Mouse (Mus musculus) MEL (cell line): ENCODE results near the gene Nemf. TPM values are rescaled to one million over a fixed set of nuclear protein-coding genes. Genes with fewer than 3 reads are reported as not detected.

Source experiments
- DNase-seq: peaks from one replicate; pipeline ENCODE4 v3.0.0; 2011; ENCODE audit warnings: low read depth, low spot score
- H3K27ac ChIP-seq: 2 replicates; pipeline ENCODE4 v1.5.1; 2012; ENCODE audit warnings: low read depth, mild to moderate bottlenecking, control low read depth, low read length, moderate library complexity; ENCODE audit not compliant: control insufficient read depth
- H3K27me3 ChIP-seq, 2 experiments: fragments of 150-350 bp in 1 of 2; sonication (generic) in 1 of 2; 2 replicates each; pipeline ENCODE4 v1.6.1; 2012; ENCODE audit warnings: low read length in 2 of 2, mild to moderate bottlenecking in 2 of 2, improper control_type of control experiment in 1 of 2, moderate library complexity in 1 of 2; ENCODE audit not compliant: insufficient read depth in 2 of 2, control insufficient read depth in 1 of 2
- H3K36me3 ChIP-seq, 2 experiments: 2 replicates each; pipeline ENCODE4 v1.6.1; 2012 to 2014; ENCODE audit warnings: low read length in 2 of 2, improper control_type of control experiment in 1 of 2, inconsistent platforms in 1 of 2, mild to moderate bottlenecking in 1 of 2; ENCODE audit not compliant: insufficient read depth in 2 of 2, control insufficient read depth in 1 of 2
- H3K4me1 ChIP-seq, 2 experiments: fragments of 150-350 bp in 1 of 2; sonication (generic) in 1 of 2; 2 replicates each; pipeline ENCODE4 v1.6.1; 2012; ENCODE audit warnings: low read length in 2 of 2, improper control_type of control experiment in 1 of 2, mild to moderate bottlenecking in 1 of 2; ENCODE audit not compliant: insufficient read depth in 2 of 2, control insufficient read depth in 1 of 2
- H3K4me3 ChIP-seq, 2 experiments: fragments of 150-350 bp in 1 of 2; sonication (generic) in 1 of 2; 2 replicates each; pipeline ENCODE4 v1.5.1; 2012; ENCODE audit warnings: low read depth in 2 of 2, low read length in 2 of 2, mild to moderate bottlenecking in 2 of 2, moderate library complexity in 2 of 2, control low read depth in 1 of 2, improper control_type of control experiment in 1 of 2; ENCODE audit not compliant: control insufficient read depth in 1 of 2, insufficient read depth in 1 of 2
- H3K79me2 ChIP-seq: 2 replicates; pipeline ENCODE4 v1.6.1; 2012; ENCODE audit warnings: mild to moderate bottlenecking, low read length, moderate library complexity; ENCODE audit not compliant: control insufficient read depth, poor library complexity, insufficient read depth
- H3K9ac ChIP-seq: 2 replicates; pipeline ENCODE4 v1.6.1; 2012; ENCODE audit warnings: low read depth, mild to moderate bottlenecking, control low read depth, low read length, moderate library complexity; ENCODE audit not compliant: control insufficient read depth, poor library complexity, severe bottlenecking
- H3K9me3 ChIP-seq: fragments of 150-350 bp; sonication (generic); replicated peaks from 2 replicates; pipeline ENCODE4 v1.6.1; 2012; ENCODE audit warnings: mild to moderate bottlenecking, low read length, improper control_type of control experiment, moderate library complexity; ENCODE audit not compliant: insufficient read depth
- BHLHE40 ChIP-seq: IDR thresholded peaks from 2 replicates; pipeline ENCODE4 v1.6.1; 2012; ENCODE audit warnings: low read depth, mild to moderate bottlenecking, inconsistent platforms, low read length, improper control_type of control experiment, borderline replicate concordance
- CHD1 ChIP-seq: IDR thresholded peaks from 2 replicates; pipeline ENCODE4 v1.6.1; 2012; ENCODE audit warnings: low read depth, mild to moderate bottlenecking, inconsistent platforms, low read length, improper control_type of control experiment
- CHD2 ChIP-seq: IDR thresholded peaks from 2 replicates; pipeline ENCODE4 v1.6.1; 2011; ENCODE audit warnings: low read length, improper control_type of control experiment
- E2F4 ChIP-seq: IDR thresholded peaks from 2 replicates; pipeline ENCODE4 v1.6.1; 2011; ENCODE audit warnings: low read depth, low read length, improper control_type of control experiment, borderline replicate concordance
- ELF1 ChIP-seq: IDR thresholded peaks from 2 replicates; pipeline ENCODE4 v1.6.1; 2014; ENCODE audit warnings: low read depth, mild to moderate bottlenecking, inconsistent platforms, low read length, improper control_type of control experiment, moderate library complexity
- ETS1 ChIP-seq: IDR thresholded peaks from 2 replicates; pipeline ENCODE4 v1.6.1; 2012; ENCODE audit warnings: low read depth, mild to moderate bottlenecking, inconsistent platforms, low read length, improper control_type of control experiment, moderate library complexity
- GABPA ChIP-seq: IDR thresholded peaks from 2 replicates; pipeline ENCODE4 v1.6.1; 2012; ENCODE audit warnings: low read depth, mild to moderate bottlenecking, inconsistent platforms, low read length, improper control_type of control experiment, moderate library complexity
- GATA1 ChIP-seq: IDR thresholded peaks from 2 replicates; pipeline ENCODE4 v1.6.1; 2011; ENCODE audit warnings: low read depth, low read length, improper control_type of control experiment
- HCFC1 ChIP-seq: IDR thresholded peaks from 2 replicates; pipeline ENCODE4 v1.6.1; 2012; ENCODE audit warnings: low read depth, mild to moderate bottlenecking, inconsistent platforms, low read length, improper control_type of control experiment, moderate library complexity
- JUND ChIP-seq: IDR thresholded peaks from 2 replicates; pipeline ENCODE4 v1.6.1; 2011; ENCODE audit warnings: low read depth, mild to moderate bottlenecking, improper control_type of control experiment, low read length
- KAT2A ChIP-seq: conservative IDR thresholded peaks from 2 replicates; pipeline ENCODE4 v1.6.1; 2012; ENCODE audit warnings: low read depth, low read length, improper control_type of control experiment, inconsistent platforms
- MAFK ChIP-seq: IDR thresholded peaks from 2 replicates; pipeline ENCODE4 v1.6.1; 2011; ENCODE audit warnings: low read depth, mild to moderate bottlenecking, low read length, improper control_type of control experiment, borderline replicate concordance
- MAX ChIP-seq: IDR thresholded peaks from 2 replicates; pipeline ENCODE4 v1.6.1; 2011; ENCODE audit warnings: low read length, improper control_type of control experiment
- MEF2A ChIP-seq: IDR thresholded peaks from 2 replicates; pipeline ENCODE4 v1.6.1; 2014; ENCODE audit warnings: low read depth, mild to moderate bottlenecking, inconsistent platforms, low read length, improper control_type of control experiment; ENCODE audit not compliant: poor library complexity, insufficient replicate concordance, severe bottlenecking; ENCODE audit errors: extremely low read depth
- MXI1 ChIP-seq: IDR thresholded peaks from 2 replicates; pipeline ENCODE4 v1.6.1; 2011; ENCODE audit warnings: mild to moderate bottlenecking, low read depth, low read length, improper control_type of control experiment
- MYC ChIP-seq: IDR thresholded peaks from 2 replicates; pipeline ENCODE4 v1.6.1; 2011; ENCODE audit warnings: low read depth, mild to moderate bottlenecking, low read length, improper control_type of control experiment, moderate library complexity
- NELFE ChIP-seq: IDR thresholded peaks from 2 replicates; pipeline ENCODE4 v1.6.1; 2011; ENCODE audit warnings: low read depth, low read length, improper control_type of control experiment
- NRF1 ChIP-seq: IDR thresholded peaks from 2 replicates; pipeline ENCODE4 v1.6.1; 2014; ENCODE audit warnings: low read depth, mild to moderate bottlenecking, inconsistent platforms, low read length, improper control_type of control experiment, moderate library complexity; ENCODE audit not compliant: poor library complexity, insufficient read depth, severe bottlenecking
- POLR2A ChIP-seq, 2 experiments: IDR thresholded peaks; 2 replicates each; pipeline ENCODE4 v1.6.1; 2011 to 2012; ENCODE audit warnings: low read length in 2 of 2, mild to moderate bottlenecking in 2 of 2, control low read depth in 1 of 2, improper control_type of control experiment in 1 of 2, low read depth in 1 of 2, moderate library complexity in 1 of 2; ENCODE audit not compliant: control insufficient read depth in 1 of 2, insufficient read depth in 1 of 2, poor library complexity in 1 of 2
- POLR2AphosphoS5 ChIP-seq: IDR thresholded peaks from 2 replicates; pipeline ENCODE4 v1.6.1; 2012; ENCODE audit warnings: low read depth, borderline replicate concordance, mild to moderate bottlenecking, inconsistent platforms, low read length, moderate library complexity, mixed read lengths
- RCOR1 ChIP-seq: IDR thresholded peaks from 2 replicates; pipeline ENCODE4 v1.6.1; 2012; ENCODE audit warnings: low read depth, mild to moderate bottlenecking, inconsistent platforms, low read length, improper control_type of control experiment
- SIN3A ChIP-seq: IDR thresholded peaks from 2 replicates; pipeline ENCODE4 v1.6.1; 2012; ENCODE audit warnings: low read length, improper control_type of control experiment, inconsistent platforms
- TAL1 ChIP-seq: IDR thresholded peaks from 2 replicates; pipeline ENCODE4 v1.6.1; 2012; ENCODE audit warnings: mild to moderate bottlenecking, inconsistent platforms, low read length, moderate library complexity, mixed read lengths
- TCF12 ChIP-seq: IDR thresholded peaks from 2 replicates; pipeline ENCODE4 v1.6.1; 2014; ENCODE audit warnings: low read depth, mild to moderate bottlenecking, inconsistent platforms, low read length, improper control_type of control experiment, moderate library complexity
- USF2 ChIP-seq, 2 experiments: IDR thresholded peaks; 2 replicates each; pipeline ENCODE4 v1.6.1; 2011 to 2012; ENCODE audit warnings: improper control_type of control experiment in 2 of 2, low read length in 2 of 2, borderline replicate concordance in 1 of 2, inconsistent platforms in 1 of 2, low read depth in 1 of 2, mild to moderate bottlenecking in 1 of 2; ENCODE audit not compliant: insufficient read depth in 1 of 2
- ZC3H11A ChIP-seq: IDR thresholded peaks from 2 replicates; pipeline ENCODE4 v1.6.1; 2012; ENCODE audit warnings: low read depth, mild to moderate bottlenecking, inconsistent platforms, low read length, improper control_type of control experiment
- ZKSCAN1 ChIP-seq: IDR thresholded peaks from 2 replicates; pipeline ENCODE4 v1.6.1; 2012; ENCODE audit warnings: low read depth, mild to moderate bottlenecking, inconsistent platforms, low read length, improper control_type of control experiment, moderate library complexity
- ZNF384 ChIP-seq: IDR thresholded peaks from 2 replicates; pipeline ENCODE4 v1.6.1; 2012; ENCODE audit warnings: low read depth, mild to moderate bottlenecking, inconsistent platforms, low read length, improper control_type of control experiment
- polyA plus RNA-seq, 2 experiments: library from polyadenylated mRNA; stranded (reverse) in 1 of 2; unstranded in 1 of 2; fragments of >175 nt in 1 of 2; fragments of >200 nt in 1 of 2; gene quantifications; 2 replicates each; pipeline versions ENCODE4 v1.2.1 to v1.2.4; 2012; ENCODE audit warnings: low replicate concordance in 2 of 2, low read depth in 1 of 2; ENCODE audit not compliant: insufficient read length in 2 of 2, insufficient read depth in 1 of 2, missing spikeins in 1 of 2
- total RNA-seq: library from RNA; depleted of rRNA; stranded (reverse); fragments of 300-350 nt; gene quantifications from 2 replicates; pipeline ENCODE4 v1.2.3, GENCODE M21; 2012

Nemf gene
- total and polyA plus RNA-seq, 3 experiments = 30.2 to 33.4 TPM; not detected in 1

- no peaks in the 10 kb centered on the region for H3K9me3 ChIP-seq
- H3K36me3 ChIP-seq = peaks cover 0 to 27% of the 10 kb centered on the region in 2 experiments; a peak in 2 of 4 replicates
- H3K9ac ChIP-seq = 0 out of 2 replicates have a peak overlapping the region, but pooled peaks have one; percentile 13
- H3K27ac ChIP-seq = peak overlapping the region; percentile 50; the same call in 1 of the 2 replicates
- DNase-seq = no peak
- peak overlapping the region; percentile 1 to 15 for H3K4me3 ChIP-seq
- H3K79me2 ChIP-seq = no peaks in the 10 kb centered on the region
- no peak for TF ChIP-seq GABPA
- TF ChIP-seq USF2 (IDR thresholded peaks at IDR 0.05; ENCODE audit: borderline replicate concordance in 1 of 2, insufficient read depth in 1 of 2, low read depth in 1 of 2, low read length in 2 of 2) = no peak
- no peak for TF ChIP-seq ETS1
- no peak for TF ChIP-seq GATA1
- TF ChIP-seq MAFK = no peak
- TF ChIP-seq NRF1 = no peak
- TF ChIP-seq CHD1 = no peak
- no peak for TF ChIP-seq ZKSCAN1
- no peak for TF ChIP-seq POLR2AphosphoS5
- TF ChIP-seq KAT2A = no peak
- no peak for TF ChIP-seq HCFC1
- no peak for TF ChIP-seq TCF12
- no peak for TF ChIP-seq RCOR1
- TF ChIP-seq BHLHE40 = no peak
- H3K27me3 ChIP-seq = no peaks in the 10 kb centered on the region
- H3K4me1 ChIP-seq = peaks cover 7 to 31% of the 10 kb centered on the region in 2 experiments
Observed at GRCm38 (mm10) chr12:69390000-69390698, 33.2 kb upstream of the Nemf start.

GRCm38 (mm10) chr12:69389273-69389938 lies 32.4 kb upstream of the Nemf start:
- Histone ChIP-seq H3K4me3 (peak overlapping the region; percentile 14 to 30), H3K36me3 (peaks cover 0 to 31% of the 10 kb centered on the region in 2 experiments; a peak in 2 of 4 replicates), H3K4me1 (peaks cover 7 to 36% of the 10 kb centered on the region in 2 experiments), H3K9ac (peak overlapping the region; percentile 45), H3K9me3 (no peaks in the 10 kb centered on the region), H3K79me2 (no peaks in the 10 kb centered on the region), H3K27ac (peak overlapping the region; percentile 95), H3K27me3 (no peaks in the 10 kb centered on the region)
- DNase-seq = peak; percentile 75
- TF ChIP-seq ZC3H11A = no peak
- no peak for TF ChIP-seq BHLHE40
- no peak for TF ChIP-seq MEF2A
- 0 out of 2 replicates have a peak, but pooled peaks have one; percentile 15 for TF ChIP-seq TAL1
- TF ChIP-seq ETS1 = peak; percentile 71
- TF ChIP-seq KAT2A = no peak
- no peak for TF ChIP-seq JUND
- TF ChIP-seq POLR2AphosphoS5 = no peak
- TF ChIP-seq MXI1 = no peak
- no peak for TF ChIP-seq POLR2A (IDR thresholded peaks at IDR 0.05; ENCODE audit: control insufficient read depth in 1 of 2, insufficient read depth in 1 of 2, low read depth in 1 of 2, low read length in 2 of 2, poor library complexity in 1 of 2)
- TF ChIP-seq NELFE = no peak
- TF ChIP-seq ZNF384 = peak; percentile 93
- no peak for TF ChIP-seq E2F4
- TF ChIP-seq GATA1 = peak; percentile 85
- TF ChIP-seq ELF1 = no peak
- no peak for TF ChIP-seq CHD2
- TF ChIP-seq MAX = no peak
- peak; percentile 85 for TF ChIP-seq SIN3A
- no peak for TF ChIP-seq MYC
